Mouse (Mus musculus) MEL (cell line): Measurements from ENCODE around the gene Maml1.

Experiments
- BHLHE40 ChIP-seq: IDR thresholded peaks from 2 replicates; pipeline ENCODE4 v1.6.1; 2012; ENCODE audit warnings: low read depth, mild to moderate bottlenecking, inconsistent platforms, low read length, improper control_type of control experiment, borderline replicate concordance
- CTCF ChIP-seq, 3 experiments: IDR thresholded peaks in 2 of 3; conservative IDR thresholded peaks in 1 of 3; 2 replicates each; pipeline ENCODE4 v1.5.1; 2011 to 2012; ENCODE audit warnings: low read length in 3 of 3, low read depth in 2 of 3, mild to moderate bottlenecking in 2 of 3, improper control_type of control experiment in 1 of 3, inconsistent platforms in 1 of 3, mixed read lengths in 1 of 3, moderate library complexity in 1 of 3; ENCODE audit not compliant: control insufficient read depth in 1 of 3, insufficient read depth in 1 of 3, poor library complexity in 1 of 3, severe bottlenecking in 1 of 3
- MYB ChIP-seq: IDR thresholded peaks from 2 replicates; pipeline ENCODE4 v1.6.1; 2011; ENCODE audit warnings: mild to moderate bottlenecking, low read depth, low read length, improper control_type of control experiment
- NELFE ChIP-seq: IDR thresholded peaks from 2 replicates; pipeline ENCODE4 v1.6.1; 2011; ENCODE audit warnings: low read depth, low read length, improper control_type of control experiment
- SMC3 ChIP-seq: IDR thresholded peaks from 2 replicates; pipeline ENCODE4 v1.6.1; 2011; ENCODE audit warnings: low read depth, low read length, improper control_type of control experiment
- ZNF384 ChIP-seq: IDR thresholded peaks from 2 replicates; pipeline ENCODE4 v1.6.1; 2012; ENCODE audit warnings: low read depth, mild to moderate bottlenecking, inconsistent platforms, low read length, improper control_type of control experiment

DNA sequence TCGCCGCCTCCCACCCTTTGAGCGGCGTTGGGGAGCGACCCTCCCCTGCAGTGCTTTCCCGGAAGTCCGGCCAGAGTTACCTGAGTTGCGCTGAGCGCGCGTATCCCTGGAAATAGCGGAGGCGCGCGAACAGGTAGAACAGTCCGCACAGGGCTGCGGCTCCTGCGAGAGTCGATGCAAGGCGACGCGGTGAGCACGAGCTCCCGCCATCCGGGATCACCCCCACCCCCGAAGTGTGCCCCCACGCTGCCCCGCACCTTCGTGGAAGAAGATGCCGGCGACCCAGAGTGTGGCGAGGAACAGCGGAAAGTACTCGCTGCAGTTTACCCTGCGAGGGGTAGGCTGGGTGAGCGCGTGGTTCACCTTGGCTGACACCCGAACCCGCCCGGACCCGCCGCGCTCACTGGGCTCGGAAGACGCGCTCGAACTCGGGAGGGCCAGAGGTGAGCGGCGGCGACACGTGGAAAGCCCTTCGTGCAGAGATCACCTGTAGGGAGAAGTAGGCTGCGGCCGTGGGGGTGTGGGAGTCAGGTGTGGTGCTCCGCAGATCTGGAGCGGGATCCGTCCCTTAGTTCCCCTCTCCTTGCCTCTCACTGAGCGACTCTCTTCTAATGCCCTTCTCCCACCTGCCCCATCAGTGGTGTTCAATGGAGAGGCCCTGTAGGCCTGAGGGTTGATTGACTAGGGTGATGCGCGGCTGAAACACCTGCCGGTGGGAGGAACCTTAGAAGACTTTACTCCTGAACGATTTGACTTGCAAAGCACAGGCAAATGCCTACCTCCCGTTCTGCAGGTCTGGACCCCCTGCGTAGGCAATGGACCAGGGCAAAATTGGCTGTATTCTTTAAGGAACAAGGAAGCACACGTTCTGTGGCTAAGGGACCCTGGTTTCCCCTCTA is 54.9 kb downstream of the Maml1 start:
- no peak for TF ChIP-seq CTCF (IDR thresholded peaks at IDR 0.05 in 2 of 3, conservative IDR thresholded peaks at IDR 0.05 in 1 of 3; ENCODE audit: control insufficient read depth in 1 of 3, insufficient read depth in 1 of 3, low read depth in 2 of 3, low read length in 3 of 3, poor library complexity in 1 of 3, severe bottlenecking in 1 of 3)
- no peak for TF ChIP-seq ZNF384
- TF ChIP-seq BHLHE40 = no peak
- TF ChIP-seq NELFE = no peak; the same call in 1 of the 2 replicates
- TF ChIP-seq SMC3 = no peak
- no peak for TF ChIP-seq MYB
